Mouse (Mus musculus) heart, embryonic 13.5 days (tissue): ENCODE results near the gene Ets2. TPM values are rescaled to one million over a fixed set of nuclear protein-coding genes. Genes with fewer than 3 reads are reported as not detected.
A peak's percentile ranks its signal among the peaks of the same experiment; 100 is the strongest.

Experiments used
- ATAC-seq: fragments of 200-750 bp; cut with Nextera tagmentation; 2 replicates; pipeline ENCODE4 v1.8.0; 2017; ENCODE audit warnings: moderate TSS enrichment; ENCODE audit not compliant: insufficient number of reproducible peaks, low FRiP score, low TSS enrichment; ENCODE audit errors: extremely low read depth
- H3K27ac ChIP-seq: fragments of 300-500 bp; sonication (generic); replicated peaks from 2 replicates; pipeline ENCODE4 v1.5.1; 2015; ENCODE audit warnings: moderate library complexity, mild to moderate bottlenecking, inconsistent platforms
- H3K27me3 ChIP-seq: fragments of 300-500 bp; sonication (generic); replicated peaks from 2 replicates; pipeline ENCODE4 v1.6.1; 2015; ENCODE audit warnings: mild to moderate bottlenecking, inconsistent platforms
- H3K36me3 ChIP-seq: fragments of 300-500 bp; sonication (generic); 2 replicates; pipeline ENCODE4 v1.6.1; 2015; ENCODE audit warnings: mild to moderate bottlenecking, inconsistent platforms
- H3K4me1 ChIP-seq: fragments of 300-500 bp; sonication (generic); 2 replicates; pipeline ENCODE4 v1.6.1; 2015; ENCODE audit warnings: inconsistent platforms
- H3K4me2 ChIP-seq: fragments of 300-500 bp; sonication (generic); 2 replicates; pipeline ENCODE4 v1.6.1; 2015; ENCODE audit warnings: inconsistent platforms, mild to moderate bottlenecking, moderate library complexity
- H3K4me3 ChIP-seq: fragments of 300-500 bp; sonication (generic); 2 replicates; pipeline ENCODE4 v1.5.1; 2015; ENCODE audit warnings: moderate library complexity, mild to moderate bottlenecking, inconsistent platforms
- H3K9ac ChIP-seq: fragments of 300-500 bp; sonication (generic); 2 replicates; pipeline ENCODE4 v1.6.1; 2015; ENCODE audit warnings: inconsistent platforms, mild to moderate bottlenecking, moderate library complexity
- H3K9me3 ChIP-seq: fragments of 300-500 bp; sonication (generic); 2 replicates; pipeline ENCODE4 v1.6.1; 2016; ENCODE audit warnings: inconsistent platforms
- whole genome bisulfite sequencing: fragments of 180-500 bp; shearing (Covaris S2); methylation state at CpG from one replicate; pipeline ENCODE4 v1.1.7; 2015; ENCODE audit warnings: mixed read lengths; 5-methylcytosine and 5-hydroxymethylcytosine counted together
- polyA plus RNA-seq: library from polyadenylated mRNA; unstranded; fragments of >200 nt; fragmentation: Nextera tagmentation; extraction: Ambion mirVana; gene quantifications from 2 replicates; pipeline ENCODE4 v1.2.1, GENCODE M21; 2015

Ets2 gene
- polyA plus RNA-seq, 1 experiment from 2014 or later, result 44.9 TPM

DNA sequence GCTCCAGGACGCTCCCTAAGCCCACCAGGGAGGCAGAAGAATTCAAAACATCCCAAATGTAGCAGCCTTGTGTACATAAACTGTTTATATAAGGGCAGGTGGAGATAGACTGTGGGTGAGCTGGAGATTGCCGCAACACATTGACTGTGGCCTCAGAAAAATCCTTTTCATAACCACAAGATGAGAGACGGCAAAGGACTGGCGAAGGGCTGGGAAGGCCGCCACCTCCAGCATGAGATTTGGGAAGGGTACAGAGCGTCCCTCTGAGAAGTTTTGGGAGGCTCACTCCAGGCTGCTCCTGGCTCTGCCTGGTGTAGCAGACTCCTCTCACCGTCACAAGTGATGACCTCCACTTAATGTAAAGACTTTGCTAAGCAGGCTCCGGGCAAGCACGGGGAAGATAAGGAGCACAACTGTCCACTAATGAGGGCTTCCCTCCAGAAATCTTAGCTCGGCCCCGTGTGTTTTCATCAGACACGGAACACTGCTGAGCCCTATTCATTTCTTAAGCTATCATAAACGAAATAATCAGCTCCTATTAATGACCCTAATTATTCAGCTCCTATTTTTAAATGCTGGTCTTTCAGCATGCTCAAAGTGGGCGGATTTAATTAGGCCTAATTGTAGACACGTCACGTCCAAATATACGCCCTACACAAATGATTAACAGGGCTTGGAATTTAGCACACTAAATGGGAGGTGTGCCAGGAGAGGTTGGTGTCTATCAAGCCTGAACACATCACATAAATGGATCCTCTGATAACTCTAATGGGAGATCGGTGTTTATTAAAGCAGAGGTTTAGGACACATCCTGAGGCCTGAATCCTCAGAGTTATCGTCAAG is 33.5 kb upstream of the Ets2 start:
- Histone ChIP-seq H3K36me3 (no peaks in the 10 kb centered on the region), H3K4me2 (no peak overlapping the region), H3K4me1 (peaks cover 19% of the 10 kb centered on the region), H3K4me3 (no peak overlapping the region), H3K9me3 (no peaks in the 10 kb centered on the region), H3K9ac (no peak overlapping the region), H3K27ac (no peak overlapping the region), H3K27me3 (no peaks in the 10 kb centered on the region; the same call in 1 of the 2 replicates)
- 47% methylated on average over 19 of the region's 19 CpGs for WGBS
- no peak for ATAC-seq

DNA sequence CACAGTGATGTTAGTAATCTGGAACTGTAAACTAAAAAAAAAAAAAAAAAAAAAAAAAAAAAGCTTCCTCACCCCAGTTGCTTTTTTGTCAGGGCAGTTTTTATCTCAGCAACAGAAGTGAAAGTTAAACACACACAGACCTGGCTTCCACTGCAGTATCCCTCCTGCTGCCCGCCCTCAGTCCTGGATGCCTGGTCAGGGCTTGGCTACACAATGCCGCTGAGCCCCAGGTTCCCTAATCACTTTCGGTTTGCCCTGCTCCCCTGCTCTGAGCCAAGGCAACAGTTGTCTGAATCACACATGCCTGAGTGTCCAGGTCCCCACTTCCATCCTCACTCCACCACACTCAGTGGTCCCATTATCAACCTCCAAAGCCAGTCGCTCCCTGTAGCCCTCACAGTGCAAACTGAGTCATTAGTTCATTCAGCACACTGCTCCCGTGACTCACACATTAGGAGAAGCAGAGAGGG is 27.4 kb upstream of the Ets2 start:
- H3K4me2 ChIP-seq, result peak overlapping the region; percentile 43
- WGBS, result 34% methylated on average over 5 of the region's 5 CpGs
- no peaks in the 10 kb centered on the region for H3K27me3 ChIP-seq
- H3K36me3 ChIP-seq, result no peaks in the 10 kb centered on the region
- H3K27ac ChIP-seq, result no peak overlapping the region
- H3K9me3 ChIP-seq, result no peaks in the 10 kb centered on the region
- ATAC-seq, result no peak; the same call in 1 of the 2 replicates
- H3K9ac ChIP-seq, result no peak overlapping the region
- peaks cover 7% of the 10 kb centered on the region for H3K4me1 ChIP-seq
- H3K4me3 ChIP-seq, result peak overlapping the region; percentile 14; the same call in 1 of the 2 replicates

DNA sequence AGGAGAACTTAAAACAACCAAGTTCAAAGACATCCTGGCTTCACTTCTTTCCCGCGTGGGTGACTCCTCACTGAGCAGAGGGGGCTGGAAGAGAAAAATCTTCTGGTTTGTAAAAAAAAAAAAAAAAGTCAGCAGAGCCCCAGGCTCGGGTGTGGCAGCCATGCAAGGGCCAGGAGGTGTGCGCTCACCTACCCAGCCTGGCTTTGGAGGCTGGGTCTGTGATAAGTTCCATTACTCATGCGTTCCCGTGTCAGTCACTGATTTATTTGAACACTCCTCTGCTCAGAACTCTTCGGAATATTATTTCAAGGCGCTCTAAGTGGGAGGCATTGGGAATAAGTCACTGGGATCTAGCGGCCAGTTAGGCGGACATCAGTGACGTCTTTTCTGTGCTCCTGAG is 26.7 kb upstream of the Ets2 start:
- no peak overlapping the region for H3K9ac ChIP-seq
- peaks cover 7% of the 10 kb centered on the region for H3K4me1 ChIP-seq
- no peak overlapping the region for H3K4me2 ChIP-seq
- H3K27ac ChIP-seq, result no peak overlapping the region
- no peaks in the 10 kb centered on the region for H3K36me3 ChIP-seq
- 60% methylated on average over 11 of the region's 11 CpGs for WGBS
- no peaks in the 10 kb centered on the region for H3K9me3 ChIP-seq
- no peak for ATAC-seq
- no peak overlapping the region for H3K4me3 ChIP-seq
- H3K27me3 ChIP-seq, result no peaks in the 10 kb centered on the region

DNA sequence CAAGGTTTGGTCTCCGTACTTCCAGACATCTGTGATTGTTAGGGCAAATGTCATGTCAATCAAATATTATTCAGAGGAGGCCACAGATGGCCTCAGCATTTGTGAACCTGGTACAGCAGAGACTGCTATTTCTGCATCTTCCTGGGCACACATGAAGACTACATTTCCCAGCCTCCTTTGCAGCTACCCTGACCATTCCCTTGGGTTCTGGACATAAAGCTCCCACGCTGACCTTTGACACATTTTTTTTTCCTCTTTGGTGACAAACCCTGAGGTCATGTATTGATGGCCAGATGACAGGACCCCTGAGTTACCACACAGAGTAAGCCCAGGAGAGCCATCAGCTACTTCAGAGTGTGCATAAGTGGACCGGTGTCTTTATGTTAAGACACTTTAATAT is 25.2 kb upstream of the Ets2 start:
- WGBS, result 81% methylated on average over 3 of the region's 3 CpGs
- Histone ChIP-seq H3K27ac (no peak overlapping the region), H3K4me2 (no peak overlapping the region), H3K9me3 (no peaks in the 10 kb centered on the region), H3K36me3 (no peaks in the 10 kb centered on the region), H3K9ac (no peak overlapping the region), H3K27me3 (no peaks in the 10 kb centered on the region), H3K4me3 (no peak overlapping the region), H3K4me1 (peaks cover 7% of the 10 kb centered on the region)
- no peak for ATAC-seq

DNA sequence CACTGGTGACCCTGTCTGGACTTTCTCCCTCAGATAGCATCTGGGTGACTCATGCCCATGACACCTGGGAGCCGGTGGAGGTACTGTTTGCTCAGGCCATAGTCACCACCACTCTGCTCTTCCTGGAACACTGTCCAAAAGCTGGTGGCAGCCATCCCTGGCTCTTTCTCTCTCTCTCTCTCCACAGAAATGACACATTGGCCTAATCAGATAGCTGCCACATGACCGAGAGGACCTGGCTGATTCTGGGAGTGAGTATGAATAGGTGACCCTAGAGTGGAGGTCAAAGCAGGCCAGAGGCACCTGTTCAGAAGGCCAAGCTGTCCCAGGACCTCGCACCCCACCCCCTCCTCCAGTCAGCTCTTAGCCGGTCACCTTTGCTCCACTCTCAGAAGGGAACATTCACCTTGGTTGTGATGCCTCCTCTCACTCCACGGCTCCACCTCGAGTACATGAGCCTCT is 19.4 kb upstream of the Ets2 start:
- Histone ChIP-seq H3K36me3 (no peaks in the 10 kb centered on the region), H3K4me3 (no peak overlapping the region), H3K9ac (no peak overlapping the region), H3K9me3 (no peaks in the 10 kb centered on the region), H3K4me1 (0 out of 2 replicates have a peak, but pooled peaks cover 3% of the 10 kb centered on the region), H3K27me3 (no peaks in the 10 kb centered on the region), H3K4me2 (no peak overlapping the region), H3K27ac (no peak overlapping the region)
- no peak for ATAC-seq
- 75% methylated on average over 6 of the region's 6 CpGs for WGBS

DNA sequence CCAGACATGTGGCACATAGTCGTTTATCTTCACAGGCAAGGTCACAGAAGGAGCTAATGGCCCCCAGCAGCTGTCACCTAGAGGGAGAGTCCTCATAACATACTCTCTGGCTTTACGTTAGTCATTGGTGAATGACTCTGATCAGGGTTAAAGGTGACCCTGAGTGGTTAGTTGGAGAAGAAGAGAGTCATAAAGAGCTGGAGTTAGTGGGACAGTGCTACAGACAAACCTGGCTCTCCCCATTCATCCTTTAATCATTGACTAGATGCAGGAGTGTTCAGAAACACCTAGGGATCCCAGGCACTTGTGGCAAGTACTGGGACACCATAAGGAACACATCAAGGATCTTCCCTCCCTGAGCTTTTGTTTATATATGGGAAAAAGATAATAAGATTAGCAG is 16.1 kb upstream of the Ets2 start:
- no peak for ATAC-seq
- 34% methylated on average over 2 of the region's 2 CpGs for WGBS
- H3K9ac ChIP-seq, result no peak overlapping the region

DNA sequence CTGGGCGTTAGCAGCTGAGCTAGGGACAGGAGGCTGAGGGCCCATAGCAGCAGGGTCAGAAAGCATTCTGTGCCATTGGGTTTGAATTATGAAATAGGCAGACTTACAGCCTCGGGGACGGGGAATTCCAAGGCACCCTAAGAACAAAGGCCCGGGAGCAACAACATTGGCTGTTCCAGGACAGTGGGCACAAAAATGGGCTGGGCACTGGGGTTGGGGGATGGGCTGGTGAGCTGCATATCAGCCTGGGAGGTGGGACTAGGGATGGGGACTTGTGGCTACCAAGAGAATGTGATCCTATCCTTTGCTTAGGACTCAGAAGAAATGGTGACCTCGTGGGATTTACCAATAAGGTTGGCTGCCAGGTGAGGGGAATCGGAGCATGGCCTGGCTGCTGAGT is 15.6 kb upstream of the Ets2 start:
- ATAC-seq, result no peak
- H3K36me3 ChIP-seq, result no peaks in the 10 kb centered on the region
- H3K4me2 ChIP-seq, result no peak overlapping the region
- H3K4me1 ChIP-seq, result 0 out of 2 replicates have a peak, but pooled peaks cover 3% of the 10 kb centered on the region
- H3K27me3 ChIP-seq, result no peaks in the 10 kb centered on the region
- H3K9ac ChIP-seq, result no peak overlapping the region
- no peak overlapping the region for H3K27ac ChIP-seq
- H3K9me3 ChIP-seq, result no peaks in the 10 kb centered on the region
- no peak overlapping the region for H3K4me3 ChIP-seq
- WGBS, result 73% methylated on average over 6 of the region's 6 CpGs

More for the DNA sequence above, 16.1 kb upstream of the Ets2 start:
- Histone ChIP-seq H3K4me2 (no peak overlapping the region), H3K27ac (no peak overlapping the region), H3K4me1 (0 out of 2 replicates have a peak, but pooled peaks cover 3% of the 10 kb centered on the region), H3K27me3 (no peaks in the 10 kb centered on the region), H3K4me3 (no peak overlapping the region), H3K36me3 (no peaks in the 10 kb centered on the region), H3K9me3 (no peaks in the 10 kb centered on the region)

DNA sequence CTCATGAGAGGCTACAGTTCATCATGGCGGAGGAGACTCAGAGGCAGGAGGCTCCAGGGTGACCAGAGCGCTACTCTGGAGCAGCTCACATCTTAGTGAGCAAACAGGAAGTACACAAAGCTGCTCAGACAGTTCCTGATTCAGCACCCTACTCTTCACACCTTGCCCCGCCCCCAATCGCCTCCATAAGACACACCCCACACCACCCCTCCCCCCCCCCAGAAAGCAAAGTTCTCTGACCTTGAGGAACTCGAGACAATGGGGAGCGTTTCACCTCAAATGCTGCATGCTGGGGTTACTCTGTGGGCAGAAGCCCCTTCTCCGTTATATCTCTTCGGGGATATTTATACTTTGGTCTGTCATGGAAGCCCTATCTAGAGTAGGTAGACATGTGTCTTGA is 15.0 kb upstream of the Ets2 start:
- H3K4me3 ChIP-seq, result no peak overlapping the region
- no peak overlapping the region for H3K27ac ChIP-seq
- H3K27me3 ChIP-seq, result no peaks in the 10 kb centered on the region
- no peak for ATAC-seq
- WGBS, result 72% methylated on average over 8 of the region's 8 CpGs
- 0 out of 2 replicates have a peak, but pooled peaks cover 3% of the 10 kb centered on the region for H3K4me1 ChIP-seq
- no peaks in the 10 kb centered on the region for H3K9me3 ChIP-seq
- H3K36me3 ChIP-seq, result no peaks in the 10 kb centered on the region
- no peak overlapping the region for H3K9ac ChIP-seq
- no peak overlapping the region for H3K4me2 ChIP-seq

DNA sequence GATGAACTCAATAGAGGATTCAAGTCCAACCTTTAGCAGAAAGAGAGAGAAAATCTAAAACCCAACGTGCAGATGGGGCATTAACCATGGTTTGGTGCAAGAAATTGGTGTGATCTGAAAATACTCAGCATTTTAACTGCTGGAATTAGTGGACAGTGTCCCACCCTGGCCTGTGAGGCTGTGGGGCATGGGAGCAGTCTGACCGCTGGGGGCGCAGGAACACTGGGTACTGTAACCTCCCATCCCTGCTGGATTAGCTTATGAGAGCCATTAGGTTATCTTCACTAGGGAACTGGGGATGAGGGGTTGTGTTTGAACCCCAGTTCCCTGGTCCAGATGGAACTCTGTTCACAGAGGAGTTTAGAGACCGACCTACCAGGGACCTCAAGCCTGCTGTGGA is 13.9 kb upstream of the Ets2 start:
- Histone ChIP-seq H3K9ac (no peak overlapping the region), H3K36me3 (no peaks in the 10 kb centered on the region), H3K4me2 (no peak overlapping the region), H3K9me3 (no peaks in the 10 kb centered on the region), H3K4me3 (no peak overlapping the region), H3K27ac (no peak overlapping the region), H3K27me3 (no peaks in the 10 kb centered on the region), H3K4me1 (0 out of 2 replicates have a peak, but pooled peaks cover 3% of the 10 kb centered on the region)
- ATAC-seq, result no peak
- 63% methylated on average over 4 of the region's 4 CpGs for WGBS

DNA sequence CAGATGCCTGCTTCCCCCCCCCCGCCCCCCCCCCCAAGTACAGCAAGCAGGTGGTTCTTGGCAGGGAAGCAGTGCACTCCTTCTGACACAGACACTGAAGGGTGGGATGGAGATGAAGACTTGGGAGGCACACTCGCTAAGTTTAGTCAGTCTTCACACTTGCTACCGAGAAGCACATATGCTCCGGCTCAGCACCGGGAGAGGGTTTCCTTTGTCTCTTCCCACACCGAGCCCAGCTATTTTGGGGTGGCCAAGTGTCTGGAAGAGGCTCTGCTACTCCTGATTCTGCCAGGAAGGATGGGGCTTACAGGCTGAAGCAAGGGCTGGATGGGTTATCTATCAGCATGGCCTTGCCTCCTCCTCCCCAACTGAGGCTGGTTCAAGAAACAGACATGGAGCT is 5.3 kb upstream of the Ets2 start:
- Histone ChIP-seq H3K4me1 (peaks cover 8% of the 10 kb centered on the region), H3K9me3 (no peaks in the 10 kb centered on the region), H3K4me2 (no peak overlapping the region), H3K27ac (no peak overlapping the region), H3K4me3 (no peak overlapping the region), H3K9ac (no peak overlapping the region), H3K36me3 (no peaks in the 10 kb centered on the region), H3K27me3 (no peaks in the 10 kb centered on the region)
- WGBS, result 35% methylated on average over 6 of the region's 6 CpGs
- no peak for ATAC-seq

DNA sequence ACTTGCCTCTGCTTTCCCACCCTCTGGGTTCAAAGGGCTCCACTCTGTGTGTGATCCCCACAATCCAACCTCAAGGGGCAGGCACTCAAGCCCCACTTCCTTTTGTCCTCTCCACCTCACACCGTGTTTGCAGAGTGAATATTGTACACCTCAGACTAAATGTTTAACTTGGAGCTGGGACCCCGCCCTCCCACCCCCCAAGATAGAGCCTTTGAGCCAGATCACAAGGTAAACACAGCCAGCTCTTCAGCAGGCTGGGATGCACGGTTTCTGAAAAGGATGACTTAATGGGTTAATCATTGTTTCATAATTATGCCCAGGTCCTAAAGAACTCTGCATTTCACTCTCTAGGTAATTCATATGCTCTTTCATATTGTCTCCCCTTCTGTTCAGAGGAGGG is 2.2 kb upstream of the Ets2 start:
- Histone ChIP-seq H3K9me3 (no peaks in the 10 kb centered on the region), H3K4me3 (no peak overlapping the region), H3K9ac (no peak overlapping the region), H3K4me2 (no peak overlapping the region), H3K27ac (no peak overlapping the region), H3K27me3 (no peaks in the 10 kb centered on the region), H3K4me1 (peaks cover 23% of the 10 kb centered on the region), H3K36me3 (0 out of 2 replicates have a peak, but pooled peaks cover 2% of the 10 kb centered on the region)
- WGBS, result 61% methylated on average over 3 of the region's 3 CpGs
- no peak for ATAC-seq

DNA sequence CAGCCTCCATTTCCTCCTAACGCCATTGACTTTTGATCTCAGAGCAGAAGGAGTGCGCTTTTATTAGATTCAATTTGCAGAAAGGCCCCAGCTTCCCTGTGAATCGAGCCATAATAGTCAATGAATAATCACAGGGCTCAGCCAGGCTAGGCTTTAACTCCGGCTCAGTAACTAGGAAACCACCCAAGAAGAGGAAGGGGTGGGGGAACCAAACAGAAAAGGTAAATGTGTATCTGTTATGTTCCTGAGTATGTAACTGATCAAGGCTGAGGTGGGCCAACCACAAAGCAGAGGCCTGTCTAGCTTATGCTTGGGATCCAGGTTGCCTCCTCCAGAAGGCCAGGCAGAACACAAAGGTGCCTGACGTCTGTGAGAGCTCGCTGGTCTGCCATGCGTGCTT is 1.7 kb upstream of the Ets2 start:
- no peak for ATAC-seq

More for the DNA sequence above, 1.7 kb upstream of the Ets2 start:
- 78% methylated on average over 7 of the region's 7 CpGs for WGBS
- H3K4me1 ChIP-seq, result peaks cover 28% of the 10 kb centered on the region
- H3K36me3 ChIP-seq, result 0 out of 2 replicates have a peak, but pooled peaks cover 2% of the 10 kb centered on the region
- no peaks in the 10 kb centered on the region for H3K27me3 ChIP-seq
- no peaks in the 10 kb centered on the region for H3K9me3 ChIP-seq
- H3K9ac ChIP-seq, result no peak overlapping the region
- no peak overlapping the region for H3K4me2 ChIP-seq
- no peak overlapping the region for H3K27ac ChIP-seq
- H3K4me3 ChIP-seq, result no peak overlapping the region
